Mouse (Mus musculus): ENCODE measurements around the gene Zfp988.
"Not testable (repeated sequence)": the region's sequence is repeated elsewhere in the genome, so short reads cannot be mapped to it uniquely, and the experiment has no call there.

DNA sequence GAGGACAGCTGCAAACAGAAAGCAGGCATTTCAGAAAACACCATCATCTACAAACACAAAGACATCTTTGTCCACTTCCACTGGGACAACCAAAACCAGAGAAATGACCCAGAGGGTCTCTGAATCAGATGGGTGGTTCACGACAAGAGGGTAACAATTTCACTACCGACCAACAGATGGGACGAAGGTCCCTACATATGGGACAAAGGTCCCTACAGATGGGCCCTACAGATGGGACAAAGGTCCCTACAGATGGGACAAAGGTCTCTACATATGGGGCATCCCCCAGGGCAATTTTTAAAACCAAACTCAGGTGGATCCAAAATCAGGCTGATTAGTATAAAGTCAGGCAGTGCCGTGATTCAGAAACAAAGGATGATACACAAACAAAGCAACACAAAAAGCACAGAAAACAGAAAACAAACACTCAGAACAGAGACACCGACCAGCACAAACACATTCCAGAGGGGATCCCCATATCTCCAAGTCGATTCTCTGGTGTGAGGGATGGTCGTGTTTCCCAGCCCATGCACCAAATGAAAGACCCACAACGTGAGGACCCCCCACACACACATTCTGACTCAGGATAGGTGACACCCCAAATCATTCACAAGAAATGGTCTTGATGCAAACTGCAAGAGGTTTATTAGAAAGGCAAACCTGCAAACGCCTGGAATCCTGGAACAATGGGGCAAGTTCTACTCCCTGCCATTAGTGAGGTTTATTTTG is 44.4 kb downstream of the Zfp988 start:
- not testable (repeated sequence) for TF ChIP-seq EP300, CTCF (IDR thresholded peaks at IDR 0.05)
